Mouse (Mus musculus): Measurements from ENCODE around the gene Spata5.

DNA sequence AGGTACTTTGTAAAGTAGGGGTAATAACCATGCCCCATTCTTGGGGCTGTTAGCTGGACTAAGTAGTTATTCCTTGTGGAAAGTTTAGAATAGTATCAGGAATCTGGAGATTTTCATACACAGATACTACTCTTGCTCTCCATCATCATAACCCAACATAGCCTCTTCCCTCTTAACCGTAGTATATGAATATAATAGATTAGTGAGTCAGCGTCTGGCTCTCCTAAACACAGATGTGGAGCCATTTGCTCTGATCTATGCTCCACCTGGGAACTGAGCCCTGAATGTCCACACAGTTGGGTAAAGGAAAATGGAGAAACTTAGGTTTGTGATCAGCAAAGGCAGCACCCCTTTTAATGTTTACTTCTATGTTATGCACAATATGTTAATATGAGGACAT is 96.7 kb downstream of the Spata5 start:
- no peak for TF ChIP-seq EP300 (IDR thresholded peaks at IDR 0.05; ENCODE audit: low read depth)
- no peak for TF ChIP-seq CTCF (IDR thresholded peaks at IDR 0.05; ENCODE audit: low read depth)

All from heart, postnatal 0 days (tissue).